Mouse (Mus musculus) ES-Bruce4 (cell line): Measurements from ENCODE around the gene Smad5.

Experiments used
- CTCF ChIP-seq: IDR thresholded peaks from one replicate; pipeline ENCODE4 v1.8.1; 2011; ENCODE audit warnings: low read depth, low read length
- EP300 ChIP-seq: IDR thresholded peaks from 2 replicates; pipeline ENCODE4 v1.6.1; 2011; ENCODE audit warnings: low read depth, low read length; ENCODE audit not compliant: insufficient read depth
- POLR2A ChIP-seq: IDR thresholded peaks from one replicate; pipeline ENCODE4 v1.8.1; 2011; ENCODE audit warnings: low read length; ENCODE audit not compliant: insufficient read depth

DNA sequence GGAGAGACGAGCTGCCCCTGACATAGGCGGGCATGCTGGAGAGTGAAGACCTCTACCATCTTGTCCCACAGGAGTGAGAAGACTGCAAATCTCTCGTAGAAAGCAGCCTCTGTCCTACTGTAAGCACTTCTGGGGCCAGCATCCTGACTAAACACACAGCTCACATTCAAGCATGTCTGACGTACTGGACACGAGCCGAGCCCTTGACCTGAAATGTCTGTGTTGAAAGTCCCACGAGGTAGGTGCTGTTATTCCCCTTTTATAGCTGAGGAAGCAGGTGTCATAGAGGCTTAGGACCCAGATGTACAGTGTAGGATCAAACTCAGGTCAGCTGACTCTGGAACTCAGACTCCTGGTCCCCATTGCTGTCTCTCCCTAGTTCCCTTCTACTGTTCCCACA, 46.6 kb downstream of the Smad5 start:
- TF ChIP-seq CTCF (no peak), POLR2A (no peak), EP300 (no peak)
